Mouse (Mus musculus) kidney, embryonic 14.5 days (tissue): ENCODE data around the gene Gpalpp1. TPM values are rescaled to one million over a fixed set of nuclear protein-coding genes. Genes with fewer than 3 reads are reported as not detected.
A peak's percentile ranks its signal among the peaks of the same experiment; 100 is the strongest.

ENCODE experiments used
- ATAC-seq: fragments of 200-750 bp; cut with Nextera tagmentation; 2 replicates; pipeline ENCODE4 v1.8.0; 2017; ENCODE audit warnings: moderate number of reproducible peaks, mild to moderate bottlenecking, moderate TSS enrichment, moderate library complexity; ENCODE audit not compliant: low FRiP score, low TSS enrichment
- H3K27ac ChIP-seq: fragments of 300-500 bp; sonication (generic); 2 replicates; pipeline ENCODE4 v1.5.1; 2014; ENCODE audit warnings: low read depth, mild to moderate bottlenecking, low read length, moderate library complexity, mixed read lengths
- H3K27me3 ChIP-seq: fragments of 300-500 bp; sonication (generic); 2 replicates; pipeline ENCODE4 v1.6.1; 2014; ENCODE audit warnings: mild to moderate bottlenecking, low read length; ENCODE audit not compliant: control insufficient read depth, insufficient read depth
- H3K36me3 ChIP-seq: fragments of 300-500 bp; sonication (generic); 2 replicates; pipeline ENCODE4 v1.6.1; 2014; ENCODE audit warnings: low read length, mixed read lengths; ENCODE audit not compliant: control insufficient read depth, insufficient read depth
- H3K4me1 ChIP-seq: fragments of 300-500 bp; sonication (generic); 2 replicates; pipeline ENCODE4 v1.6.1; 2014; ENCODE audit warnings: low read length, mixed read lengths; ENCODE audit not compliant: control insufficient read depth, insufficient read depth
- H3K4me2 ChIP-seq: fragments of 300-500 bp; sonication (generic); replicated peaks from 2 replicates; pipeline ENCODE4 v1.6.1; 2014; ENCODE audit warnings: low read depth, mild to moderate bottlenecking, low read length
- H3K4me3 ChIP-seq: fragments of 300-500 bp; sonication (generic); 2 replicates; pipeline ENCODE4 v1.5.1; 2014; ENCODE audit warnings: mild to moderate bottlenecking, low read length
- H3K9ac ChIP-seq: fragments of 300-500 bp; sonication (generic); 2 replicates; pipeline ENCODE4 v1.6.1; 2014; ENCODE audit warnings: low read depth, mild to moderate bottlenecking, low read length, moderate library complexity
- H3K9me3 ChIP-seq: fragments of 300-500 bp; sonication (generic); 2 replicates; pipeline ENCODE4 v1.6.1; 2016; ENCODE audit warnings: low read length; ENCODE audit not compliant: control insufficient read depth
- WGBS: fragments of 180-500 bp; shearing (Covaris S2); extraction: QIAGEN DNeasy Blood & Tissue Kit; methylation state at CpG from one replicate; pipeline ENCODE4 v1.1.7; 2014; 5-methylcytosine and 5-hydroxymethylcytosine counted together
- polyA plus RNA-seq: library from polyadenylated mRNA; unstranded; fragments of >200 nt; fragmentation: Nextera tagmentation; extraction: Ambion mirVana; gene quantifications from 2 replicates; pipeline ENCODE4 v1.2.1, GENCODE M21; 2014

The Gpalpp1 gene
- polyA plus RNA-seq, 1 experiment from 2014 or later: 13.3 TPM

DNA sequence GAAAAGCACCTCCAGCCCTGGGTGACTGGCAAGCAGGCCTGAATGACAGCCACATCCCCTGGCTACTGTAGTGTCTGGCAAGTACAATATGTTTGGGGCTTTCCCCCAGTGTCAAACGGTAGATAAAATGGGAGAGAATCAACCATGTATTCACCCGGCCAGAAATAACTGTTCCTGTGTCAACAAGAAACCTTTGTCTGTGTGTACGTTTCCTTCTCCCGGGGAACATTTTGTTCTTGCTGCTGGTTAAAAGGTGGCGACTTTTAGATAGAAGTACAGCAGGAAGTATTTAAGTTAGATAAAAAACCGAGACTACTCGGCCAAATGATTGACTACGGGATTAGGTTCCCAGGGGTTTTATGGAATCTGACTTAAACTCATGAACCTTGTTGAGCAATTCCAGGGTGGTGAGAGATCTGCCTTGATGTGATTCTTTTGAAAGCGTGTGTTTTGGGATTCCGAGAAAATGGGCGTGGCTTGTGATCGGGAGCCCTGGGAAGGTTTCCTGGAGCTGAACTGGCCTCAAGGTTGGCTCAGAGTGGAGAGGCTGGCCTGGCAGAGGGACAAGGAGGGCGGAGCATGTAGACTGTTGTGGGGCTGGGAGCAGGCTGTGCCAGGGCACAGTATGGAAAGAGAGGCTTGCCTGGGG lies 39.1 kb upstream of the Gpalpp1 start:
- H3K36me3 ChIP-seq: no peaks in the 10 kb centered on the region
- 31% methylated on average over 13 of the region's 13 CpGs for WGBS
- peak overlapping the region; percentile 14; the same call in 1 of the 2 replicates for H3K4me3 ChIP-seq
- no peak for ATAC-seq
- H3K27ac ChIP-seq: peak overlapping the region; percentile 7; the same call in 1 of the 2 replicates
- H3K27me3 ChIP-seq: no peaks in the 10 kb centered on the region
- H3K9ac ChIP-seq: peak overlapping the region; percentile 23; the same call in 1 of the 2 replicates
- no peaks in the 10 kb centered on the region for H3K9me3 ChIP-seq
- H3K4me1 ChIP-seq: 0 out of 2 replicates have a peak, but pooled peaks cover 4% of the 10 kb centered on the region
- H3K4me2 ChIP-seq: peak overlapping the region; percentile 33

DNA sequence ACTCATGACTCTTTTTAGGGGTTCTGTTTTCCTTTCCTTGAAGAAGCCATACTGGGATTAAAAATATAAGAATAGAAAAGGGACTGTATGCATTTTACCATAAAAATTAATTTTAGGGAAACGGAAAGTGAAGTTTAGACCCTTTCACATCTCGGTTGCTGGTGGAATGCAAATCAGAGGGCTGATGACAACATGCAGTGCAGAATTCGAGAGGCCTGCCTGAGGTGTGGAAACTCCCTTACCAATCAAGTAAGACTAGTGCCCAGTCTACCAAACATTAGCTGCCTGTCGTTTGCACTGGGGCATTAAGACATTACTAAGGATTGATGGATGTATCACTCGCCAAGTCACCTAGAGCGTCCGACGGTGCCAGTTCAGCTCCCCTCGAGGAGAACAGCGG lies 37.7 kb upstream of the Gpalpp1 start:
- no peak for ATAC-seq
- H3K9ac ChIP-seq: no peak overlapping the region
- no peaks in the 10 kb centered on the region for H3K36me3 ChIP-seq
- no peaks in the 10 kb centered on the region for H3K9me3 ChIP-seq
- H3K27ac ChIP-seq: no peak overlapping the region
- no peak overlapping the region for H3K4me2 ChIP-seq
- H3K27me3 ChIP-seq: no peaks in the 10 kb centered on the region
- H3K4me3 ChIP-seq: no peak overlapping the region
- WGBS: 81% methylated on average over 10 of the region's 10 CpGs
- 0 out of 2 replicates have a peak, but pooled peaks cover 4% of the 10 kb centered on the region for H3K4me1 ChIP-seq

DNA sequence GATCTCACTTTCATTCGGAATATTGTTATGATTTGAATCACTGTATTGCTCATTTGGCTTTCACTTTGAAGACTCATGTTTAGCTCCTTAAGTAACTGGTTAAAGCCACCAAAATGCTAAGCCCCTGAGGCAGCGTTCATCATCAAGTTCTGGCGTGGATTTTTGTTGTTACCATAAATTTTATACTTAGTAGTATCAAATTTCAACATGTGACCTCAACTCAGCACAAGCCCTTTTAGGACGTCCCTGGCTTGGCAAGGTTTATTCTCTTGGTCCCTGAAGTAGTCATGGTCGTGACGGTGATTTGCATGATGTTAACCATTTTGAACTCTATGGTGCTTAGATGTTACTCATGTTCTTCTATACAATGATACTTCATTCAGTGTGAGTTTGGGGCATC lies 36.5 kb upstream of the Gpalpp1 start:
- no peak overlapping the region for H3K4me3 ChIP-seq
- ATAC-seq: no peak
- H3K4me1 ChIP-seq: 0 out of 2 replicates have a peak, but pooled peaks cover 4% of the 10 kb centered on the region
- H3K9ac ChIP-seq: no peak overlapping the region
- no peaks in the 10 kb centered on the region for H3K36me3 ChIP-seq
- no peak overlapping the region for H3K27ac ChIP-seq
- H3K9me3 ChIP-seq: no peaks in the 10 kb centered on the region
- 51% methylated on average over 6 of the region's 6 CpGs for WGBS
- H3K4me2 ChIP-seq: no peak overlapping the region
- H3K27me3 ChIP-seq: no peaks in the 10 kb centered on the region

DNA sequence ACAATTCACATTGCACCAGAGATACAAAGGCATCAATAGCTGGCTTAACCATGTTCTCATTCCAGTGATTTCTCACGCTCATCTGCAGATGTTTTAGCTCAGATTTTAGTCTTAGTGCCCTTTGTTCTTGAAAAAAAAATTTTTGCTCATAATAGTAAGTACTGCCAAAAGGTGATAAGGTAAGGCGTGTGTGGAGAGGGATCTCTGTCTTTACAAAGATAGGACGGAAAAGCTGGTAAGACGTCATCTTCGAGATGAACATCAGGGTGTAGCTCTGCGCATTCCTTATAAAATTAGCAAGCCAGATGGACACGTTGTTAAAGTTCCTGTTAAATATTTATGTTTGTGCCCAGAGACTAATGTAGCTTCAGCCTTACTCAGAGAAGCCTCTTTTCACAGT lies 35.3 kb upstream of the Gpalpp1 start:
- no peaks in the 10 kb centered on the region for H3K36me3 ChIP-seq
- WGBS: 76% methylated on average over 7 of the region's 7 CpGs
- H3K4me1 ChIP-seq: 0 out of 2 replicates have a peak, but pooled peaks cover 4% of the 10 kb centered on the region
- H3K9me3 ChIP-seq: no peaks in the 10 kb centered on the region
- no peak overlapping the region for H3K4me3 ChIP-seq
- no peak overlapping the region for H3K9ac ChIP-seq
- no peaks in the 10 kb centered on the region for H3K27me3 ChIP-seq
- H3K4me2 ChIP-seq: no peak overlapping the region
- no peak for ATAC-seq
- no peak overlapping the region for H3K27ac ChIP-seq

DNA sequence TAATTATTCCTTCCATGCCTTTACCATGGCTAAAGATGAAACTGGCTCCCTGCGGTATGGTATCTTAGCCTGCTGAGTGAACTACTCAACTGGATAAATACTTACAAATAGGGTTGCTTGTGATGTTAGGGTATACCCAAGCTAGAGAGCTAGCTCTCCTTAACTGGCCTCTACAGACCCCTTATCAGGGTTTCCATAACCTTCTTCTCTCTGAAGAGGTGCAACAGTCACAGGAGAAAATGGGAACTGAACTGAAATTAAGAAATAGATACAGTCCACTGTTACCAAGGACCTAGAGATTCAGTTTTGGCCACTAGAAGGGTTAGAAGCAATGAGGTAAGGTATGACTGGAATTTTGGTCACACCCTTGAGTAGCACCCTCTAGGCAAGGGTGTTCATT lies 34.7 kb upstream of the Gpalpp1 start:
- Histone ChIP-seq H3K36me3 (no peaks in the 10 kb centered on the region), H3K27me3 (no peaks in the 10 kb centered on the region), H3K4me2 (no peak overlapping the region), H3K9me3 (no peaks in the 10 kb centered on the region), H3K27ac (no peak overlapping the region), H3K9ac (no peak overlapping the region), H3K4me3 (no peak overlapping the region), H3K4me1 (0 out of 2 replicates have a peak, but pooled peaks cover 4% of the 10 kb centered on the region)
- 86% methylated on average over 1 of the region's 1 CpGs for WGBS
- no peak for ATAC-seq

DNA sequence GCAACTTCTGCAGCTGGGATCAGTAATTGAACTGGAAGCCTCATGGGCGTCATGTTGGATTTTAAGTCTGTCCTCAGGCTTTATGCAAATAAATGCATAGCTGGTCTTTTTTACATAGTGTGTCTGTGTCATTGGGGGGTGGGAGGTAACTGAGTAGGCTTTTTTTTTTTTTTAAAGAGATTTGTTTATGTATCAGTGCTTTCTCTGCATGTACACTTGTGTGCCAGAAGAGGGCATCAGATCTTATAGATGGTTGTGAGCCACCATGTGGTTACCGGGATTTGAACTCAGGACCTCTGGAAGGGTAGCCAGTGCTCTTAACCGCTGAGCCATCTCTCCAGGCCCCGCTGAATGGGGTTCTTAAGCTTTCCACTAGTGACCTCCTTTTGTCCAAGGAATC lies 24.4 kb upstream of the Gpalpp1 start:
- no peak overlapping the region for H3K4me2 ChIP-seq
- no peak overlapping the region for H3K9ac ChIP-seq
- no peaks in the 10 kb centered on the region for H3K9me3 ChIP-seq
- 94% methylated on average over 4 of the region's 4 CpGs for WGBS
- H3K27me3 ChIP-seq: no peaks in the 10 kb centered on the region
- H3K4me3 ChIP-seq: no peak overlapping the region
- no peaks in the 10 kb centered on the region for H3K4me1 ChIP-seq
- no peak overlapping the region for H3K27ac ChIP-seq
- no peak for ATAC-seq
- H3K36me3 ChIP-seq: peaks cover 56% of the 10 kb centered on the region

DNA sequence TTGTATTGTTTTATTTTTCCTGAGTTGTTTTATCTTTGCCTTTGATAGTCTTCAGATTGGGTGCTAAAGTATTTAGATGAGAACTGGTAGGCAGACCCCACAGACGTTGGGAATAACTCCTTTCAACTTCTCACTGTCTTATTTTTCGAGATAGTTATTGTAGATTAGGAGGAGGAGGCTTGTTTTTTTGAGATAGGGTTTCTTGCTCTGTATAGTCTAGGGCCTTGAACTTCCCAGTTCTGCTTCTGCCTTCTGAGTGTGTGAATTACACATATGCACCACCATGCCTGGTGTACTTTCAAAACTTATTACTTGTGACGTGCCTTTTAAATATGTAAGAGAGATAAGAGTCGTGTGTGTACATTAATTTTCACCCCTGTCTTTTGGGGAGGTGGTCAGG lies 17.6 kb upstream of the Gpalpp1 start:
- Histone ChIP-seq H3K27ac (no peak overlapping the region), H3K4me1 (no peaks in the 10 kb centered on the region), H3K27me3 (no peaks in the 10 kb centered on the region), H3K4me2 (no peak overlapping the region), H3K9ac (no peak overlapping the region), H3K4me3 (no peak overlapping the region), H3K36me3 (peaks cover 91% of the 10 kb centered on the region), H3K9me3 (no peaks in the 10 kb centered on the region)
- WGBS: 73% methylated on average over 4 of the region's 4 CpGs
- ATAC-seq: no peak

DNA sequence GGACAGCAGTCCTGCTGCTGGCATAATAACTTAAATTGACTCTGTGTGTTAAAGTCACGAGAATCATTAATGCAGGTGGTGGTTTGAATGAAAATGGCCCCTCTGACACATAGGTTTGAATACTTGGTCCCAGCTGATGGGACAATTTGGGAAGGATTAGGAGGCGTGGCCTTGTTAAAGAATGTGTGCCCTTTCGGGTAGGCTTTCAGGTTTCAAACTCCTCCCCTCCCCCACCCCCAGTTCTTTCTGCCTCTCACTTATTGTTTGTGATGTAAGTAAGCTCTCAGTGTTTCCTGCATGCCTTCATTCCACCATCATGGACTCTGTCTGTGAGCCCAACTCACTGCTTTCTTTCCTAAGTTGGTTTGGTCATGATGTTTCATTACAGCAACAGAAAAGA lies 16.8 kb upstream of the Gpalpp1 start:
- WGBS: 91% methylated on average over 3 of the region's 3 CpGs

DNA sequence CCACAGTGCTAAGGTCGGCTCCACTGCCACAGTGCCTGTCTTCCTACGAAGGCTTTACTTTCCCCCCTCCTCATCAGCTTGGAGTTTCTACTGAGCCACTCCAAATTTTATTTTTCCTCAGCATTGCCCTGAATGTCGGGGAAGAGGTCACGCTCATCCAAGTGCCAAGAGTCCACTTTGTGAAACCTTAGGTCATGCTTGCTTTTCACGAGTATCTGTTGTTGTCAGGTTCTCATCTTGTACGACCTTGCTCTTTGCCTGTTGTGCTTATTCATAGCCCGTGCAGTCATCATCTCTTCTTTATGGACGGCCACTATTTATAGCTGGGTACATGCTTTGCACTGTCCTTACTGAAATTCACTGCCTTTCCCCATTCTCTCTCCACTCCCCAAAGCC lies 12.1 kb upstream of the Gpalpp1 start:
- H3K27ac ChIP-seq: no peak overlapping the region
- no peak overlapping the region for H3K4me3 ChIP-seq
- peaks cover 69% of the 10 kb centered on the region for H3K36me3 ChIP-seq
- H3K4me1 ChIP-seq: no peaks in the 10 kb centered on the region
- ATAC-seq: no peak
- 89% methylated on average over 8 of the region's 8 CpGs for WGBS
- no peak overlapping the region for H3K9ac ChIP-seq
- H3K4me2 ChIP-seq: no peak overlapping the region
- H3K27me3 ChIP-seq: no peaks in the 10 kb centered on the region
- H3K9me3 ChIP-seq: no peaks in the 10 kb centered on the region

More for the DNA sequence above, 16.8 kb upstream of the Gpalpp1 start:
- H3K27ac ChIP-seq: no peak overlapping the region
- ATAC-seq: no peak
- peaks cover 85% of the 10 kb centered on the region for H3K36me3 ChIP-seq
- no peak overlapping the region for H3K4me2 ChIP-seq
- H3K4me1 ChIP-seq: no peaks in the 10 kb centered on the region
- H3K9ac ChIP-seq: no peak overlapping the region
- H3K27me3 ChIP-seq: no peaks in the 10 kb centered on the region
- no peaks in the 10 kb centered on the region for H3K9me3 ChIP-seq
- H3K4me3 ChIP-seq: no peak overlapping the region
